ENCODE assay signal across 8 mouse cellular contexts in genomic region chr12:82616813-82617681, GRCm38 (mm10). TPM values are rescaled to one million over a fixed set of nuclear protein-coding genes. Genes with fewer than 3 reads are reported as not detected.
A peak's percentile ranks its signal among the peaks of the same experiment; 100 is the strongest.
DNase-seq lines count a peak whose midpoint lies in the region; ATAC-seq lines count a peak whose summit lies in the region.

No protein-coding gene starts in this region.

- peak overlapping the region; percentile 51 for H3K4me3 ChIP-seq in intestine, embryonic 14.5 days (ENCODE audit: low read depth, low read length)

- 2% methylated on average over 83 of the region's 86 CpGs for WGBS in intestine, embryonic 14.5 days

- H3K36me3 ChIP-seq in intestine, embryonic 14.5 days (ENCODE audit: control insufficient read depth, insufficient read depth, low read length) = no peaks in the 10 kb centered on the region

- H3K4me1 ChIP-seq in intestine, embryonic 14.5 days (replicated peaks; ENCODE audit: control insufficient read depth, insufficient read depth, low read length) = peaks cover 4% of the 10 kb centered on the region

- H3K4me2 ChIP-seq in intestine, embryonic 14.5 days (ENCODE audit: low read length) = peak overlapping the region; percentile 97

- H3K27ac ChIP-seq in intestine, embryonic 14.5 days (ENCODE audit: low read depth) = no peak overlapping the region

- peaks cover 48% of the 10 kb centered on the region for H3K27me3 ChIP-seq in intestine, embryonic 14.5 days (replicated peaks; ENCODE audit: control insufficient read depth, insufficient read depth, low read length)

- ATAC-seq in intestine, embryonic 14.5 days (replicated peaks; ENCODE audit: low FRiP score, low TSS enrichment, low read depth) = peak; percentile 73; the same call in 1 of the 2 replicates
- no peak for ATAC-seq in monocyte, adult 5-6 weeks (replicated peaks; ENCODE audit: insufficient number of reproducible peaks, low FRiP score, low TSS enrichment, poor library complexity, severe bottlenecking)

- no peaks in the 10 kb centered on the region for H3K9me3 ChIP-seq in intestine, embryonic 14.5 days (ENCODE audit: control insufficient read depth, low read length)

- DNase-seq in WW6 (ENCODE audit: low read depth, low spot score) = peak; percentile 38
- peak; percentile 49 to 64 for DNase-seq in cerebellum, postnatal 25 days
- DNase-seq in gastrocnemius, postnatal 10 days = peak; percentile 47
- peak; percentile 83 for DNase-seq in intestine, embryonic 14.5 days (ENCODE audit: low spot score)
- peak; percentile 38 to 55 for DNase-seq in left cerebral cortex, adult 8-10 months (ENCODE audit: low spot score in 2 of 2)
- peak; percentile 63 for DNase-seq in lung, postnatal 14 days
- peak; percentile 75 for DNase-seq in right cerebral cortex, postnatal 25 days

- H3K9ac ChIP-seq in intestine, embryonic 14.5 days (ENCODE audit: low read length) = peak overlapping the region; percentile 40

RNA-seq across cellular contexts. Expression of gene Rgs6, which starts 29.0 kb away (rescaled TPM):
- total RNA-seq in gastrocnemius, postnatal 10 days (2021) = 1 to 10 TPM; 2.6 to 2.8 TPM
- polyA plus RNA-seq in intestine, embryonic 14.5 days (2014; fragmentation: Nextera tagmentation; extraction: Ambion mirVana) = 1.9 and 2.7 TPM in 2 replicates
- 10 to 100 TPM; 53.0 to 63.9 (median 62.2) TPM for total RNA-seq in left cerebral cortex, adult 8-10 months (2022)
- 2.1 TPM in 1 of 3 replicates, not detected in the others for total RNA-seq in monocyte, adult 5-6 weeks (2017)

Comparison
In these comparisons a context has a peak if more than half of its experiments do, and no peak if none do; other contexts are left out.
1. RNA of gene Rgs6, which starts 29.0 kb away (total RNA-seq): 53.0 to 63.9 TPM in left cerebral cortex, adult 8-10 months; 2.6 to 2.8 TPM in gastrocnemius, postnatal 10 days and 2.1 TPM in monocyte, adult 5-6 weeks; every median in the first group is over 10 times any median in the second.
2. Peak in every context shown above with its lines, with median percentiles within 50 percentile points of each other: DNase-seq.